Mouse (Mus musculus) lung, embryonic 16.5 days (tissue): Measurements from ENCODE around the gene Macf1. TPM values are rescaled to one million over a fixed set of nuclear protein-coding genes. Genes with fewer than 3 reads are reported as not detected.
"Not testable (repeated sequence)": the region's sequence is repeated elsewhere in the genome, so short reads cannot be mapped to it uniquely, and the experiment has no call there.

Experiments used
- ATAC-seq: fragments of 200-750 bp; cut with Nextera tagmentation; 2 replicates; pipeline ENCODE4 v1.8.0; 2017; ENCODE audit warnings: low read depth, mild to moderate bottlenecking, moderate library complexity
- H3K27ac ChIP-seq: fragments of 300-500 bp; sonication (generic); 2 replicates; pipeline ENCODE4 v1.5.1; 2014; ENCODE audit warnings: mild to moderate bottlenecking, control low read depth, low read length
- H3K27me3 ChIP-seq: fragments of 300-500 bp; sonication (generic); 2 replicates; pipeline ENCODE4 v1.6.1; 2014; ENCODE audit warnings: low read depth, low read length, mixed read lengths; ENCODE audit not compliant: control insufficient read depth, insufficient read depth
- H3K36me3 ChIP-seq: fragments of 300-500 bp; sonication (generic); 2 replicates; pipeline ENCODE4 v1.6.1; 2014; ENCODE audit warnings: low read length; ENCODE audit not compliant: control insufficient read depth, insufficient read depth
- H3K4me1 ChIP-seq: fragments of 300-500 bp; sonication (generic); replicated peaks from 2 replicates; pipeline ENCODE4 v1.6.1; 2014; ENCODE audit warnings: low read length, mixed read lengths; ENCODE audit not compliant: control insufficient read depth, insufficient read depth
- H3K4me2 ChIP-seq: fragments of 300-500 bp; sonication (generic); 2 replicates; pipeline ENCODE4 v1.6.1; 2014; ENCODE audit warnings: low read depth, low read length, control low read depth
- H3K4me3 ChIP-seq: fragments of 300-500 bp; sonication (generic); 2 replicates; pipeline ENCODE4 v1.5.1; 2014; ENCODE audit warnings: mild to moderate bottlenecking, low read length, control low read depth
- H3K9ac ChIP-seq: fragments of 300-500 bp; sonication (generic); 2 replicates; pipeline ENCODE4 v1.6.1; 2014; ENCODE audit warnings: low read length, control low read depth
- H3K9me3 ChIP-seq: fragments of 300-500 bp; sonication (generic); 2 replicates; pipeline ENCODE4 v1.6.1; 2016; ENCODE audit warnings: low read length; ENCODE audit not compliant: control insufficient read depth
- WGBS: fragments of 180-500 bp; shearing (Covaris S2); extraction: QIAGEN DNeasy Blood & Tissue Kit; methylation state at CpG from one replicate; pipeline ENCODE4 v1.1.7; 2014; 5-methylcytosine and 5-hydroxymethylcytosine counted together
- polyA plus RNA-seq: library from polyadenylated mRNA; unstranded; fragments of >200 nt; fragmentation: Nextera tagmentation; extraction: Ambion mirVana; gene quantifications from 2 replicates; pipeline ENCODE4 v1.2.1, GENCODE M21; 2015

The Macf1 gene
- polyA plus RNA-seq, 1 experiment from 2014 or later, result 77.8 TPM

DNA sequence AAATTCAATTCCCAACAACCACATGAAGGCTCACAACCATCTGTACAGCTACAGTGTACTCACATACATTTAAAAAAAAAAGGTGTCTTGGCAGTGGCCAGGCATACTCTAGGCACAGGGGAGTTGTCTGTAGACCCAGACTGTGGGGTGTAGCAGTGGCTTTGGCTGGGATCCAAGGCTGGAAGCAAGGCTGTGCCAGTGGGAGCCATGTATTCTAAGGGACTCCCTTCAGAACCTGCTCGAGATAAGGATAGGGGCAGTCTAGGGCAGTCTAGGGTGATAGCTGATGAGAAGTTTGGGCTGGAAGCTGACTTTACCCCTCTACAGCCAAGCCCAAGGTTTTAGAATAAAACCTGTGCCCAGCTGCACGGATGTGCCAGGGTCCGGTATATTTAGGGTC is 358.1 kb downstream of the Macf1 start:
- H3K36me3 ChIP-seq, result no peaks in the 10 kb centered on the region
- H3K27ac ChIP-seq, result no peak overlapping the region
- no peaks in the 10 kb centered on the region for H3K9me3 ChIP-seq
- 60% methylated on average over 3 of the region's 3 CpGs for WGBS
- peaks cover 5% of the 10 kb centered on the region for H3K27me3 ChIP-seq
- peak; percentile 36; the same call in 1 of the 2 replicates for ATAC-seq
- no peak overlapping the region for H3K9ac ChIP-seq
- H3K4me3 ChIP-seq, result no peak overlapping the region
- H3K4me1 ChIP-seq, result no peaks in the 10 kb centered on the region
- H3K4me2 ChIP-seq, result no peak overlapping the region

DNA sequence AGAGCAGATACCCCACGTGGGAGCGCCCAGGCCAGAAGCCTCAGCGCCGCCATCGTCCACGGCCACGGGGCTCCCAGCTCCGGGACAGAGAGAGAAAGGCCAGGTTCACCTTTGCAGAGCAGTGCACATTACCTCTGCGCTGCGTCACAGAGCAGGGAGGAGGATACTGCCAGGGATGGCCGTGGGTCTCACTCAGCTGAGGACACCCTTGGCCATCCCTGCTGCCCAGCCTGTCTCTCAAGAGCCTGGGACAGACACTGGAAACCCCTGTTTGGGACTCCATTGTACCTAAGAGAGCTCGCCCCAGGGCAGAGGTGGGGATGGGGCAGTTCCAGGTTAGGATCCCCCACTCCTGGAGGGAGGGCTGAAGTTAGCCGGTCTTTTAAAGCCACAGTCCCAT is 360.6 kb downstream of the Macf1 start, which contains the start of gene Oxct2a:
TSS of gene Oxct2a (minus strand) at position 101 of the 400 bp plus-strand sequence.
- no peaks in the 10 kb centered on the region for H3K9me3 ChIP-seq
- no peak for ATAC-seq
- H3K27me3 ChIP-seq, result peaks cover 5% of the 10 kb centered on the region
- peak within 1 kb of the TSS; percentile 24 for H3K4me3 ChIP-seq
- H3K4me2 ChIP-seq, result peak within 1 kb of the TSS; percentile 48
- no peaks in the 10 kb centered on the region for H3K4me1 ChIP-seq
- no peaks in the 10 kb centered on the region for H3K36me3 ChIP-seq
- H3K27ac ChIP-seq, result no peak within 1 kb of the TSS
- 13% methylated on average over 13 of the region's 13 CpGs for WGBS
- no peak within 1 kb of the TSS for H3K9ac ChIP-seq

DNA sequence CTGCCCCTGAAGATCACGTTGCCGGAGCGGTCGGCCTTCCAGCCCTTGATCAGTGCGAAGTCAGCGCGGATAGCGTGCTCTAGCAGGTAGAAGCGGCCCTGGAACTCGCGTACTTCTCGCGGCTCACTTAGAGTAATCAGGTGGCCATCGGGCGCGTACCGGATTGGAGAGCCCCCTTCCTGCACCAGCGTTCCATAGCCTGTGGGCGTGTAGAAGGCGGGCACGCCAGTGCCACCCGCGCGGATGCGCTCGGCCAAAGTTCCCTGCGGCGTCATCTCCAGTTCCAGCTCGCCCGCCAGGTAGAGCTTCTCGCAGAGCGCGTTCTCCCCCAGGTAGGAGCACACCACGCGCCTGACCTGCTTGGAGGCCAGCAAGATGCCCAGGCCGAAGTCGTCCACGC is 361.2 kb downstream of the Macf1 start:
- not testable (repeated sequence) for ATAC-seq, H3K27ac ChIP-seq, H3K4me1 ChIP-seq, H3K27me3 ChIP-seq, H3K9ac ChIP-seq, H3K9me3 ChIP-seq, H3K36me3 ChIP-seq
- 9% methylated on average over 14 of the region's 38 CpGs for WGBS
- peak overlapping the region; percentile 24; the same call in 1 of the 2 replicates for H3K4me3 ChIP-seq
- peak overlapping the region; percentile 48; the same call in 1 of the 2 replicates for H3K4me2 ChIP-seq

DNA sequence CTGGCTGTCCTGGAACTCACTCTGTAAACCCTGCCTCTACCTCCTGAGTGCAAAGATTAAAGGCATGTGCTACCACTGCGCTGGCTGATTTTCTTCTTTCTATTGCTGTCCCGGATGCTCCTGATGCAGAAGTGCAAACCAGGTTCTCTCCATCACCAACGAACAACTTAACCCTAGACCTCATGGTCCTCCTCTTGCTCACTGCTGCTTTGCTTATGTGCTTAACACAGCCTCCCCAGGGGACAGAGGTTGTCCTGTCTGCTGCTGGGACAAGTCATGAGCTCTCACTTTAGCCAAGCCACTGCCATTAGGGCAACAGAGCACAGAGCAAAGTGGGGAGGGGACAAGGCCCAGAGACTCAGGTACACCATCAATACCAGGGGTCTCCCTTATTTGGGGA is 369.7 kb downstream of the Macf1 start:
- Histone ChIP-seq H3K4me1 (no peaks in the 10 kb centered on the region), H3K4me2 (no peak overlapping the region), H3K9me3 (no peaks in the 10 kb centered on the region), H3K4me3 (no peak overlapping the region), H3K9ac (no peak overlapping the region), H3K36me3 (no peaks in the 10 kb centered on the region), H3K27ac (no peak overlapping the region), H3K27me3 (no peaks in the 10 kb centered on the region)
- no peak for ATAC-seq
- WGBS, result 80% methylated on average over 3 of the region's 3 CpGs

DNA sequence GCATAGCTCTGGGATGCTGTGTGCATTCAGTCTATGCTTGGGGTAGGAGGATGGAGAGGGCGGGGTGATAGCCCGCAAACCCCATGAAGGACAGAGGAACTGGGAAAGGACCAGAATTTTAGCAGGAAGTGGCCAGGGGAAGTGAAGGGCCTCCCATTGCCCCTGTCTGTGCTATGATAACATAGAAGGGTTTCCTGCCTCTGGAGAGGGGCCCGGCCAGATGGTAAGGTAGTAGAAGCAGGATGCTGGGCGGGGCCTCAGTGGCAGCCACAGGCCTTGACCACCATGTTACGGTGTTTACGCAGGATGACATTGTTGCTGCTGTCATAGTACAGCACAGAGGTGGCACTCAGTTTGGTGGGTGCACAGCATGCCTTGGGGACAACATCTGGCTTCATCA is 371.1 kb downstream of the Macf1 start:
- H3K4me1 ChIP-seq, result no peaks in the 10 kb centered on the region
- H3K27ac ChIP-seq, result no peak overlapping the region
- H3K4me2 ChIP-seq, result no peak overlapping the region
- no peak overlapping the region for H3K9ac ChIP-seq
- WGBS, result 69% methylated on average over 6 of the region's 6 CpGs
- H3K4me3 ChIP-seq, result no peak overlapping the region
- no peaks in the 10 kb centered on the region for H3K36me3 ChIP-seq
- peak; percentile 46; the same call in 1 of the 2 replicates for ATAC-seq
- H3K27me3 ChIP-seq, result no peaks in the 10 kb centered on the region
- no peaks in the 10 kb centered on the region for H3K9me3 ChIP-seq

DNA sequence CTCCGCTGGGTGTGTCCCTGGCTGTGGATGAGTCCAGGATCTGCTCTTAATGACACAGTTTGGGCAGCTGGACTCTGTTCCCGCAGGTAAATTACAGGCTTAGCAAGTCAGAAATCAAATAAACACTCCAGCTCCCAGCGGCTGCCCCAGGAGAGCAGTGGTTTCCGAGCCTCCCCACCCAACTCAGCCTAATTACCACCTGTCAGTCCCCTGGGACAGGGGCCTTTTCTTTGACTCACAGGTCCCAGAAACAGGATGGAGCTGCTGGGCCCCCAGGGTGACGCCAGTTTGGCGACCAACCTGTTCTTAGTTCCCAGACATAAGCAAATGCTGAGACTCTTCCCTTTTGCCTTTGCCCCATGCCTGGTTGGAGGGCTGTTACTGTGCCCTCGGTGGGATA is 372.3 kb downstream of the Macf1 start:
- no peaks in the 10 kb centered on the region for H3K9me3 ChIP-seq
- no peak for ATAC-seq
- H3K27ac ChIP-seq, result no peak overlapping the region
- no peak overlapping the region for H3K9ac ChIP-seq
- no peaks in the 10 kb centered on the region for H3K4me1 ChIP-seq
- no peaks in the 10 kb centered on the region for H3K36me3 ChIP-seq
- H3K4me2 ChIP-seq, result no peak overlapping the region
- H3K4me3 ChIP-seq, result no peak overlapping the region
- 63% methylated on average over 7 of the region's 7 CpGs for WGBS
- H3K27me3 ChIP-seq, result no peaks in the 10 kb centered on the region

DNA sequence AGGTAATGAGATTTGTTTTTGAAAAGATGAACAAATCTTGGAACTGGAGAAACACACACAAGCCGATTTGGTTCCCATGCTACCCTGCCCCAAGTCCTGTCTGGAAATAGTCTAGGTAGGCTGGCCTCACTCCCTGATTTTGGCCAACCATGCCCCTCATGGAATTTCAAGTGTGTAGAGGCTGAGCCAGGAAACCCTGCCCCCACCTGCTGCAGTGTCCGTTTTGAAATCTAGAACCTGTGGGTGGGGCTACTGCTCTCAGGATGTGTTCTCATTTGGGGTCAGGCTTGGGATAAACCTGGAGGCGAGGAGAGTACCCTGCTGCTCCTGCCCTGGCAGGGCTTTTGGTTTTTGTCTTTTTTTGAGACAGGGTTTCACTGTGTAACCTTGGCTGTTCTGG is 375.9 kb downstream of the Macf1 start:
- Histone ChIP-seq H3K36me3 (no peaks in the 10 kb centered on the region), H3K27ac (no peak overlapping the region), H3K4me3 (no peak overlapping the region), H3K4me1 (no peaks in the 10 kb centered on the region), H3K27me3 (no peaks in the 10 kb centered on the region), H3K4me2 (no peak overlapping the region), H3K9ac (no peak overlapping the region), H3K9me3 (no peaks in the 10 kb centered on the region)
- no peak for ATAC-seq
- 34% methylated on average over 3 of the region's 3 CpGs for WGBS

DNA sequence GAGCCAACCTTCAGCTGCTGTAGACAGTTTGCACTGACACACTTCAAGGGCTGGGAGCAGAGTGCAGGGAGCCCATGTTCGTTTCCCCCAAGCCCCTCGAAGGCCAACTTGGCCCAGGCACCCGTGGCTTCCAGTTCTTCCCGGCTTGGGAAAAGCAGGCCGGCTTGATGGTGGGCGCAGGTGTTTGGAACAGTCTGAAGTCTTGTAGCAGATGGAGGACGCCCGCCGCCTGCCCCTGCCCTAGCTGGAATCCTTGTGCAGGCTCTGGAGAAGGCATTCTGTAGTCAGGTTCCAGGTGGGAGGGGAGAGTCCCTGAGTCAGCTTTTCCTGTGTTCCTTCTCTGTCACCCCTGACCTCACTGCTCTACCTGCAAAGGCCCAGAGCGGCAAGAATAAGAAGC is 377.2 kb downstream of the Macf1 start:
- Histone ChIP-seq H3K4me3 (no peak overlapping the region), H3K9me3 (no peaks in the 10 kb centered on the region), H3K27me3 (no peaks in the 10 kb centered on the region), H3K4me2 (no peak overlapping the region), H3K36me3 (peaks cover 3% of the 10 kb centered on the region; the same call in 1 of the 2 replicates), H3K9ac (no peak overlapping the region), H3K4me1 (no peaks in the 10 kb centered on the region), H3K27ac (no peak overlapping the region)
- no peak for ATAC-seq
- WGBS, result 83% methylated on average over 10 of the region's 10 CpGs

DNA sequence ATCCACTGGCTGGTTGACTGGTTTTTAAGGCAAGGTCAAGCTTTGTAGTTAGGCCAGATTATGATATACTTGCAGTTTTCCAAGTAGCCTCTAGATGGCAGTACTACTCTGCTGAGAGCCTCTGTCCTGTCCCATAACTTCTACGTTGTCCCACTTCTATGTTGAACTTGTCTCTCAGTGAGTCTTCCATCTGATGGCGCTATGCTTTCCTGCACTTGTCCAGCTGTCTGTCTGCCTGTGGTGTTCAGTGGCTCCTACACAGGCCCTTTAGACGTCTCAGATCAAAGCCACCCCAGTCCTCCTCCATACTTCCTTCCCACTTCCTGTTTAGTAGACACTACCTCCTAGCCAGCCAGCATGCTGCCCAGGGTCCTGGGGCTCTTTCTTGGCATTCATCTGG is 378.4 kb downstream of the Macf1 start:
- peak; percentile 58 for ATAC-seq
- no peak overlapping the region for H3K27ac ChIP-seq
- 18% methylated on average over 3 of the region's 3 CpGs for WGBS
- no peak overlapping the region for H3K4me3 ChIP-seq
- H3K9me3 ChIP-seq, result no peaks in the 10 kb centered on the region
- no peaks in the 10 kb centered on the region for H3K4me1 ChIP-seq
- peaks cover 4% of the 10 kb centered on the region for H3K36me3 ChIP-seq
- no peak overlapping the region for H3K4me2 ChIP-seq
- H3K27me3 ChIP-seq, result no peaks in the 10 kb centered on the region
- H3K9ac ChIP-seq, result no peak overlapping the region
